Mouse (Mus musculus): Measurements from ENCODE around the gene Lsm7. TPM values are rescaled to one million over a fixed set of nuclear protein-coding genes. Genes with fewer than 3 reads are reported as not detected.
"Not testable (repeated sequence)": the region's sequence is repeated elsewhere in the genome, so short reads cannot be mapped to it uniquely, and the experiment has no call there.

Lsm7 gene
- polyA plus RNA-seq, 1 experiment from 2014 or later: 310 TPM

DNA sequence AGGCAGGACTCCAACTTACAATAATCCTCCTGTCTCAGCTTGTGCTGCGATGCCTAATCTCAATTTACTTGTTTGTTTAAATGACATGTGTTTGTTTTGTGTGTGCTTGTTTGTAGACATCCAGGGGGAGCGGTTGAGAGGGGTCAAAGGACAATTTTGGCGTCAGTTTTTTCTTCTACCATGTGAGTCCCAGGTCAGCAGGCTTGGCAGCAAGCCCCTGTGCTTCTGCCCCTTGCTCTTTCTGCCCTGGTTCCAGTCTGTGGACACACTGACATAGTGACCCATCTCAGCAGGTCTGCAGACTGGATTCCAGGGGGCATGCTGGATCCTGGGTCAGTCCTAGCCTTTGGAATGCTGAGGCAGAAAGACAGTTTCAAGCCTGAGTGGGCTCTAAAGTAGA lies 35.6 kb downstream of the Lsm7 start:
- no peak overlapping the region for H3K4me2 ChIP-seq (replicated peaks)
- H3K36me3 ChIP-seq: no peaks in the 10 kb centered on the region
- H3K9me3 ChIP-seq: no peaks in the 10 kb centered on the region
- no peak for ATAC-seq (ENCODE audit: low FRiP score, low read depth)
- WGBS: 57% methylated on average over 3 of the region's 3 CpGs
- no peak overlapping the region for H3K27ac ChIP-seq
- H3K27me3 ChIP-seq: no peaks in the 10 kb centered on the region
- no peaks in the 10 kb centered on the region for H3K4me1 ChIP-seq
- no peak overlapping the region for H3K4me3 ChIP-seq
- no peak overlapping the region for H3K9ac ChIP-seq

GRCm38 (mm10) chr10:80818599-80819281 lies 36.3 kb downstream of the Lsm7 start:
- Histone ChIP-seq H3K4me2 (replicated peaks) (no peak overlapping the region), H3K36me3 (no peaks in the 10 kb centered on the region), H3K27me3 (no peaks in the 10 kb centered on the region), H3K4me1 (no peaks in the 10 kb centered on the region), H3K4me3 (no peak overlapping the region), H3K27ac (no peak overlapping the region), H3K9me3 (no peaks in the 10 kb centered on the region), H3K9ac (no peak overlapping the region)
- WGBS: 58% methylated on average over 6 of the region's 6 CpGs
- no peak for ATAC-seq (ENCODE audit: low FRiP score, low read depth)

GRCm38 (mm10) chr10:80817955-80818354 lies 37.1 kb downstream of the Lsm7 start:
- H3K4me3 ChIP-seq; H3K36me3 ChIP-seq; H3K27ac ChIP-seq; H3K27me3 ChIP-seq; H3K4me1 ChIP-seq; H3K9ac ChIP-seq; H3K4me2 ChIP-seq (replicated peaks); ATAC-seq (ENCODE audit: low FRiP score, low read depth); H3K9me3 ChIP-seq: not testable (repeated sequence)
- 82% methylated on average over 7 of the region's 7 CpGs for WGBS

DNA sequence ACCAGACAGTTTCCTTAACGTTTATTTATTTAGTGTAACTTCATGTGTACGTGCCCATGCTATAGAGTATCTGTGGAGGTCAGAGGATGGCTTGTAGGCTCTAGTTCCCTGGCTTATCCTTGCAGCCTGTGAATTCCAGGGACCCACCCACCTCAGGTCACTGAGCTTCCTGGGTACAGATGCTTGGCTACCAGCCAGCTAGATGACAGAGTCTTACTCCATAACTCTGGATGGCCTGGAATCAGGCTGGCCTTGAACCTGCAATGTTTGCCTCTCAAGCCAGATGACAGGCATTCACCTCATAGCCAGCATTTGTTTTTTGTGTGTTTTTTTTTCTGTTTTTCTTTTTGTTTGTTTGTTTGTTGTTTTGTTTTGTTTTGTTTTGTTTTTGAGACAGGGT lies 37.8 kb downstream of the Lsm7 start:
- Histone ChIP-seq H3K4me2 (replicated peaks) (no peak overlapping the region), H3K4me3 (no peak overlapping the region), H3K9me3 (no peaks in the 10 kb centered on the region), H3K9ac (no peak overlapping the region), H3K27me3 (peaks cover 12% of the 10 kb centered on the region), H3K36me3 (no peaks in the 10 kb centered on the region), H3K27ac (no peak overlapping the region), H3K4me1 (no peaks in the 10 kb centered on the region)
- WGBS: 75% methylated on average over 2 of the region's 2 CpGs
- no peak for ATAC-seq (ENCODE audit: low FRiP score, low read depth)

GRCm38 (mm10) chr10:80816303-80816702 lies 38.7 kb downstream of the Lsm7 start:
- not testable (repeated sequence) for H3K27ac ChIP-seq; H3K36me3 ChIP-seq; H3K4me2 ChIP-seq (replicated peaks); H3K9ac ChIP-seq; H3K4me3 ChIP-seq; H3K4me1 ChIP-seq; H3K9me3 ChIP-seq; ATAC-seq (ENCODE audit: low FRiP score, low read depth)
- WGBS: 70% methylated on average over 3 of the region's 3 CpGs
- peaks cover 20% of the 10 kb centered on the region for H3K27me3 ChIP-seq

DNA sequence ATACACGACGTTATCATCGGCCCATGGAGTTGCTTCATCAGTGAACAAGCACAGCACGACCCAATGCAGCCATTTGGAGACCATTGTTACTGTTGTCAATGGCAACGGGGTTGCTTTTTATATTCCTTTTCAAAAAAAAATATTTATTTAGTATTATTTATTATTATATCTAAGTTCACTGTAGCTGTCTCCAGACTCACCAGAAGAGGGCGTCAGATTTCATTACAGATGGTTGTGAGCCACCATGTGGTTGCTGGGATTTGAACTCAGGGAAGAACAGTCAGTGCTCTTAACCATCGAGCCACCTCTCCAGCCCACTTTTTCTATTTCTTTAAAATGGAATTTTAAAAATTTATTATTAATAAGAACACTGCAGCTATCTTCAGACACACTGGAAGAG lies 40.2 kb downstream of the Lsm7 start:
- H3K9me3 ChIP-seq: no peaks in the 10 kb centered on the region
- 70% methylated on average over 7 of the region's 7 CpGs for WGBS
- no peaks in the 10 kb centered on the region for H3K36me3 ChIP-seq
- H3K9ac ChIP-seq: 0 out of 2 replicates have a peak overlapping the region, but pooled peaks have one; percentile 15
- H3K4me3 ChIP-seq: no peak overlapping the region
- no peak for ATAC-seq (ENCODE audit: low FRiP score, low read depth)
- H3K27me3 ChIP-seq: peaks cover 36% of the 10 kb centered on the region
- peaks cover 8% of the 10 kb centered on the region for H3K4me1 ChIP-seq
- H3K27ac ChIP-seq: no peak overlapping the region
- H3K4me2 ChIP-seq (replicated peaks): no peak overlapping the region

- Histone ChIP-seq H3K4me1 (peaks cover 18% of the 10 kb centered on the region), H3K9ac (no peak within 1 kb of the TSS), H3K4me3 (no peak within 1 kb of the TSS), H3K9me3 (no peaks in the 10 kb centered on the region), H3K27ac (no peak within 1 kb of the TSS), H3K27me3 (peaks cover 50% of the 10 kb centered on the region), H3K4me2 (replicated peaks) (no peak within 1 kb of the TSS), H3K36me3 (no peaks in the 10 kb centered on the region)
- WGBS: 65% methylated on average over 4 of the region's 4 CpGs
- ATAC-seq (ENCODE audit: low FRiP score, low read depth): no peak
These were observed 41.6 kb downstream of the Lsm7 start, which contains the start of gene Jsrp1 for GRCm38 (mm10) chr10:80813366-80813765. TSS of gene Jsrp1 (minus strand) at chr10:80813498.

- no peak for ATAC-seq (ENCODE audit: low FRiP score, low read depth)
- Histone ChIP-seq H3K36me3 (no peaks in the 10 kb centered on the region), H3K4me3 (no peak overlapping the region), H3K9ac (no peak overlapping the region), H3K27ac (no peak overlapping the region), H3K27me3 (peaks cover 57% of the 10 kb centered on the region), H3K9me3 (no peaks in the 10 kb centered on the region), H3K4me1 (peaks cover 26% of the 10 kb centered on the region), H3K4me2 (replicated peaks) (no peak overlapping the region)
- WGBS: 50% methylated on average over 5 of the region's 5 CpGs
These were observed 42.5 kb downstream of the Lsm7 start for GRCm38 (mm10) chr10:80812391-80813041.

GRCm38 (mm10) chr10:80810084-80810483 lies 44.9 kb downstream of the Lsm7 start:
- Histone ChIP-seq H3K27ac (no peak overlapping the region), H3K9me3 (no peaks in the 10 kb centered on the region), H3K4me2 (replicated peaks) (peak overlapping the region; percentile 41), H3K27me3 (peaks cover 68% of the 10 kb centered on the region), H3K4me3 (peak overlapping the region; percentile 11), H3K9ac (peak overlapping the region; percentile 25; the same call in 1 of the 2 replicates), H3K36me3 (peaks cover 3% of the 10 kb centered on the region), H3K4me1 (peaks cover 38% of the 10 kb centered on the region)
- no peak for ATAC-seq (ENCODE audit: low FRiP score, low read depth)
- 5% methylated on average over 20 of the region's 20 CpGs for WGBS

- Histone ChIP-seq H3K27me3 (peaks cover 70% of the 10 kb centered on the region), H3K36me3 (peaks cover 13% of the 10 kb centered on the region), H3K4me2 (replicated peaks) (peak overlapping the region; percentile 97), H3K4me1 (peaks cover 38% of the 10 kb centered on the region), H3K9ac (peak overlapping the region; percentile 43; the same call in 1 of the 2 replicates), H3K4me3 (peak overlapping the region; percentile 21), H3K9me3 (no peaks in the 10 kb centered on the region), H3K27ac (no peak overlapping the region)
- 7% methylated on average over 18 of the region's 18 CpGs for WGBS
- ATAC-seq (ENCODE audit: low FRiP score, low read depth): no peak
These were observed 45.9 kb downstream of the Lsm7 start for GRCm38 (mm10) chr10:80808985-80809632.

- Histone ChIP-seq H3K27ac (no peak overlapping the region), H3K27me3 (peaks cover 69% of the 10 kb centered on the region)
- ATAC-seq (ENCODE audit: low FRiP score, low read depth): no peak
These were observed 46.7 kb downstream of the Lsm7 start for GRCm38 (mm10) chr10:80808099-80808984.

More at GRCm38 (mm10) chr10:80808099-80808984, 46.7 kb downstream of the Lsm7 start:
- Histone ChIP-seq H3K9ac (peak overlapping the region; percentile 43; the same call in 1 of the 2 replicates), H3K9me3 (no peaks in the 10 kb centered on the region), H3K36me3 (peaks cover 21% of the 10 kb centered on the region), H3K4me1 (peaks cover 38% of the 10 kb centered on the region), H3K4me2 (replicated peaks) (peak overlapping the region; percentile 97), H3K4me3 (peak overlapping the region; percentile 54)
- 17% methylated on average over 40 of the region's 40 CpGs for WGBS

Data from limb, embryonic 13.5 days (tissue).